ENCODE assay signal across 10 mouse cellular contexts in the genomic region with DNA sequence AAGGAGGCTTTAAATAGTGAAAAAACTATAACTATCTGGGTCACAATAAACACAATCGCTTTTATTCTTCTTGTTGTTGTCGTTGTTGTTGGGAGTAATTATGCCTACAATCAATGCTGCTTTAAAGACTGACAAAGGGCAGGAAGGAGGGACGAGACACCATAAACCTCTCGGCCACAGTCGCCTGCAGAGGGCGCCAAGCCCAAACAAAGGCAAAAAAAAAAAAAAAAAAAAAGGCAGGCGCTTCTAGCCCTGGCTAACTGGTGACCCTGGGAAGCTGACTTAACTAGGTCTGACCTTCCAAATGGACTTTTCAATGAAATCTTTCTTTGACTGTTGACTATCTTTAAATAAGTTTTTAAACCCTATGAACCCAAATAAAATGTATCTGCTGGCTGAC.
DNase-seq lines count a peak whose midpoint lies in the region; ATAC-seq and TF ChIP-seq lines count a peak whose summit lies in the region.
"Had no signal": no experiment of that assay in that cellular context is flagged by ENCODE, and none has a peak within 500 bp of the region (broad histone marks: within the 10 kb centered on the region; RNA-seq: fewer than 3 reads in every experiment).

No protein-coding gene starts in this region.

- H3K36me3 ChIP-seq in midbrain, embryonic 14.5 days (ENCODE audit: control insufficient read depth, insufficient read depth, low read length) = no peaks in the 10 kb centered on the region
- no peaks in the 10 kb centered on the region; the same call in none of the 2 replicates for H3K36me3 ChIP-seq in midbrain, embryonic 13.5 days
- peaks cover 2% of the 10 kb centered on the region; the same call in 1 of the 2 replicates for H3K36me3 ChIP-seq in small intestine, adult 2 months (ENCODE audit: control insufficient read depth, insufficient read depth, low read length)
- H3K36me3 ChIP-seq: hindbrain, embryonic 15.5 days had no signal

- H3K27me3 ChIP-seq in midbrain, embryonic 14.5 days (ENCODE audit: control insufficient read depth, insufficient read depth, low read length) = no peaks in the 10 kb centered on the region
- H3K27me3 ChIP-seq in midbrain, embryonic 13.5 days = no peaks in the 10 kb centered on the region
- H3K27me3 ChIP-seq in small intestine, adult 2 months (ENCODE audit: control insufficient read depth, insufficient read depth, low read length) = no peaks in the 10 kb centered on the region
- H3K27me3 ChIP-seq: hindbrain, embryonic 15.5 days; neural tube, embryonic 12.5 days had no signal

- H3K4me2 ChIP-seq in midbrain, embryonic 14.5 days (ENCODE audit: low read length) = no peak overlapping the region
- H3K4me2 ChIP-seq in midbrain, embryonic 13.5 days (replicated peaks) = no peak overlapping the region
- H3K4me2 ChIP-seq: hindbrain, embryonic 15.5 days; neural tube, embryonic 12.5 days had no signal

- no peaks in the 10 kb centered on the region for H3K9me3 ChIP-seq in midbrain, embryonic 14.5 days (ENCODE audit: control insufficient read depth, low read length)
- H3K9me3 ChIP-seq in midbrain, embryonic 13.5 days = no peaks in the 10 kb centered on the region
- H3K9me3 ChIP-seq: hindbrain, embryonic 15.5 days; neural tube, embryonic 12.5 days had no signal

- TF ChIP-seq POLR2A in small intestine, adult 2 months (IDR thresholded peaks at IDR 0.05; ENCODE audit: low read depth, low read length) = no peak

- no peak overlapping the region for H3K4me3 ChIP-seq in gastrocnemius, adult 2 months
- no peak overlapping the region for H3K4me3 ChIP-seq in midbrain, embryonic 14.5 days (replicated peaks; ENCODE audit: low read depth, low read length)
- no peak overlapping the region for H3K4me3 ChIP-seq in midbrain, embryonic 13.5 days (replicated peaks)
- no peak overlapping the region for H3K4me3 ChIP-seq in small intestine, adult 2 months (ENCODE audit: low read depth, low read length)
- H3K4me3 ChIP-seq: hindbrain, embryonic 15.5 days; neural tube, embryonic 12.5 days had no signal

- intact Hi-C loops in gastrocnemius, adult 2 months (cut with DNase I) = loop anchor here (2.0 to 10.0 kb wide), 4 partner anchors 162 to 504 kb away; partner anchors contain the start of genes Lrrc39 and Rtca

- WGBS in midbrain, embryonic 14.5 days = 15% methylated on average over 7 of the region's 7 CpGs
- WGBS in midbrain, embryonic 13.5 days = 16% methylated on average over 7 of the region's 7 CpGs
- WGBS in small intestine, adult 2 months = 9% methylated on average over 7 of the region's 7 CpGs

- H3K9ac ChIP-seq in midbrain, embryonic 14.5 days (replicated peaks; ENCODE audit: low read length) = no peak overlapping the region
- H3K9ac ChIP-seq in midbrain, embryonic 13.5 days (replicated peaks) = no peak overlapping the region
- H3K9ac ChIP-seq: hindbrain, embryonic 15.5 days; neural tube, embryonic 12.5 days had no signal

- peak; percentile 49 for DNase-seq in gastrocnemius, adult 2 months
- DNase-seq in gastrocnemius, adult 8-10 months (ENCODE audit: low spot score in 2 of 2) = no peak
- DNase-seq in midbrain, embryonic 14.5 days = peak; percentile 66
- peak; percentile 16 for DNase-seq in T-cell, adult 2 months (ENCODE audit: low spot score)
- DNase-seq in layer of hippocampus, adult 9-10 months (ENCODE audit: low spot score) = no peak

- ATAC-seq in midbrain, embryonic 14.5 days (ENCODE audit: low FRiP score, low TSS enrichment) = no peak
- no peak for ATAC-seq in midbrain, embryonic 13.5 days
- ATAC-seq in granulocyte monocyte progenitor cell, adult 5-6 weeks (replicated peaks; ENCODE audit: poor library complexity, severe bottlenecking) = peak; percentile 41

- no peak overlapping the region for H3K27ac ChIP-seq in gastrocnemius, adult 2 months
- no peak overlapping the region for H3K27ac ChIP-seq in midbrain, embryonic 14.5 days (replicated peaks; ENCODE audit: low read depth, low read length)
- H3K27ac ChIP-seq in midbrain, embryonic 13.5 days = no peak overlapping the region
- no peak overlapping the region for H3K27ac ChIP-seq in small intestine, adult 2 months (ENCODE audit: insufficient read depth, low read depth, low read length)
- H3K27ac ChIP-seq: hindbrain, embryonic 15.5 days; neural tube, embryonic 12.5 days had no signal

- no peaks in the 10 kb centered on the region for H3K4me1 ChIP-seq in midbrain, embryonic 14.5 days (ENCODE audit: control insufficient read depth, insufficient read depth, low read length)
- H3K4me1 ChIP-seq in midbrain, embryonic 13.5 days (replicated peaks) = no peaks in the 10 kb centered on the region
- peaks cover 7% of the 10 kb centered on the region; the same call in 1 of the 2 replicates for H3K4me1 ChIP-seq in small intestine, adult 2 months (ENCODE audit: control insufficient read depth, insufficient read depth, insufficient read length, low read length)
- H3K4me1 ChIP-seq: hindbrain, embryonic 15.5 days; neural tube, embryonic 12.5 days had no signal

- TF ChIP-seq CTCF in gastrocnemius, adult 2 months (IDR thresholded peaks at IDR 0.05) = peak; percentile 72
- peak; percentile 89 for TF ChIP-seq CTCF in small intestine, adult 2 months (IDR thresholded peaks at IDR 0.05; ENCODE audit: extremely low read depth, insufficient read length, insufficient replicate concordance, low read depth, low read length)

Comparison
In these comparisons a context has a peak if more than half of its experiments do, and no peak if none do; other contexts are left out.
1. DNase-seq: peak in gastrocnemius, adult 2 months (single experiment), midbrain, embryonic 14.5 days (single experiment) and T-cell, adult 2 months (single experiment); none in gastrocnemius, adult 8-10 months (0 of 2) and layer of hippocampus, adult 9-10 months (single experiment).